Mouse (Mus musculus) limb, embryonic 15.5 days (tissue): ENCODE measurements at regions not wholly inside any gene's neighbourhood (a gene's known extent, or its start where the extent isn't known, plus 50 kb on each side); places are given as distances from the start of the nearest gene placed in this dataset.
"Not testable (repeated sequence)": the region's sequence is repeated elsewhere in the genome, so short reads cannot be mapped to it uniquely, and the experiment has no call there.

Source experiments
- ATAC-seq: fragments of 200-750 bp; cut with Nextera tagmentation; 2 replicates; pipeline ENCODE4 v1.8.0; 2017; ENCODE audit warnings: low read depth, moderate TSS enrichment; ENCODE audit not compliant: insufficient number of reproducible peaks, low FRiP score, low TSS enrichment
- H3K27ac ChIP-seq: fragments of 300-500 bp; sonication (generic); 2 replicates; pipeline ENCODE4 v1.5.1; 2015; ENCODE audit warnings: moderate library complexity, mild to moderate bottlenecking, inconsistent platforms
- H3K27me3 ChIP-seq: fragments of 300-500 bp; sonication (generic); 2 replicates; pipeline ENCODE4 v1.6.1; 2015; ENCODE audit warnings: inconsistent platforms
- H3K36me3 ChIP-seq: fragments of 300-500 bp; sonication (generic); 2 replicates; pipeline ENCODE4 v1.6.1; 2015; ENCODE audit warnings: inconsistent platforms
- H3K4me1 ChIP-seq: fragments of 300-500 bp; sonication (generic); 2 replicates; pipeline ENCODE4 v1.6.1; 2015; ENCODE audit warnings: inconsistent platforms
- H3K4me2 ChIP-seq: fragments of 300-500 bp; sonication (generic); 2 replicates; pipeline ENCODE4 v1.6.1; 2015; ENCODE audit warnings: mild to moderate bottlenecking, inconsistent platforms
- H3K4me3 ChIP-seq: fragments of 300-500 bp; sonication (generic); 2 replicates; pipeline ENCODE4 v1.5.1; 2015; ENCODE audit warnings: mild to moderate bottlenecking, inconsistent platforms
- H3K9ac ChIP-seq: fragments of 300-500 bp; sonication (generic); 2 replicates; pipeline ENCODE4 v1.6.1; 2015; ENCODE audit warnings: inconsistent platforms
- H3K9me3 ChIP-seq: fragments of 300-500 bp; sonication (generic); 2 replicates; pipeline ENCODE4 v1.6.1; 2016; ENCODE audit warnings: inconsistent platforms
- WGBS: fragments of 180-500 bp; shearing (Covaris S2); methylation state at CpG from one replicate; pipeline ENCODE4 v1.1.7; 2015; 5-methylcytosine and 5-hydroxymethylcytosine counted together

DNA sequence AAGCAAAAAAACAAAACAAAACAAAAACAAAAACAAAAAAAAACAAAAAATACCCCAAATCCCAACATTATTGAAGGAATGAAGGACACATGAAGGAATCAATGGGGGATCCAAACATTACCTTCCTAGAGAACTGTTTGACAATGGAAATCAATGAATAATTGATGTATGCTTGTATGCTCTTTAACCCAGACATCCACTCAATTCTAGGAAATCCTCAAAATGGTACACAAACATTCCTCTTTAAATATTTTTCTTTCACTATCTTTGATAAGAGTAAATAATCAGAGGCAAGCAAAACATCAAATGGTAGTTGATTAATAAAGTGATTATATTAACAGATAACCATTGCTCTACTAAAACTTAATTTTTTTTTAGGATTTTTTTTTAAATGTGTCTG, 118.9 kb upstream of the Trim24 start:
- no peaks in the 10 kb centered on the region for H3K27me3 ChIP-seq
- H3K4me3 ChIP-seq, result no peak overlapping the region
- no peak for ATAC-seq
- H3K36me3 ChIP-seq, result no peaks in the 10 kb centered on the region
- no peak overlapping the region for H3K9ac ChIP-seq
- H3K27ac ChIP-seq, result no peak overlapping the region
- no peaks in the 10 kb centered on the region for H3K4me1 ChIP-seq
- no peak overlapping the region for H3K4me2 ChIP-seq
- H3K9me3 ChIP-seq, result no peaks in the 10 kb centered on the region

DNA sequence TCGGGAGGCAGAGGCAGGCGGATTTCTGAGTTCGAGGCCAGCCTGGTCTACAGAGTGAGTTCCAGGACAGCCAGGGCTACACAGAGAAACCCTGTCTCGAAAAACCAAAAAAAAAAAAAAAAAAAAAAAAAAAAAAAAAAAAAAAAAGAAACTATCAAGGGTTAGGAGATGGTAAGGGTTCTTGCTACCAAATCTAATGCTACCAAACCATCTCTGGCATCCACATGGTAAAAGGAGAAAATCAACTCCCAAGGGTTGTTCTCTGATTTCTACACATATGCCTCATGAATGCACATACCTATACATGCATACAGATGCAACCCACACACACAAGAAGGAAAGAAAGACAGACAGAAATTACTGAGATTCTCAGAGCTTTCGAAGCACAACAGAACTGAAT, 109.6 kb upstream of the Trim24 start:
- H3K36me3 ChIP-seq, H3K9ac ChIP-seq, H3K4me2 ChIP-seq, H3K4me3 ChIP-seq, H3K27ac ChIP-seq, H3K4me1 ChIP-seq, H3K27me3 ChIP-seq, ATAC-seq, H3K9me3 ChIP-seq: not testable (repeated sequence)
- 89% methylated on average over 4 of the region's 5 CpGs for WGBS

DNA sequence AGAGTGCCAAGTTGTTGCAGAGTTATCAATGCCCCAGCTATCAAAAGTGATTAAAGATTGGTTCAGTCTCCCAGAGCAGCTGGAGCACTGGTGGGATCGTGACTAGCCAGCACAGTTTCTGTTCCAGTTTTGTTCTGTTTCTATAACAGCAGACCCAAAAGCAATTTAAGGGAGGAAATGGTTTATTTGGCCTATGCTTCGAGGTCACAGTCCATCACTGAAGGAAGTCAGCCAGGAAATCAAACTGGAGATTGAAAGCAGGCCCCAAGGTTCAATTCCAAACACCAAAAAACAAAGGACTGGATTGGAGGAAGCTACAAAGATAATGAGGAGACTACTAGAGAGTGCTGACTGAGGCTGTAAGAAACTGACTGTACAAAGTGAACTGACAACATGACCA, 107.6 kb upstream of the Trim24 start:
- no peak overlapping the region for H3K4me3 ChIP-seq
- ATAC-seq, result no peak
- no peak overlapping the region for H3K9ac ChIP-seq
- H3K36me3 ChIP-seq, result no peaks in the 10 kb centered on the region
- H3K27me3 ChIP-seq, result no peaks in the 10 kb centered on the region
- H3K4me2 ChIP-seq, result no peak overlapping the region
- H3K27ac ChIP-seq, result no peak overlapping the region
- WGBS, result 48% methylated on average over 2 of the region's 2 CpGs
- H3K9me3 ChIP-seq, result no peaks in the 10 kb centered on the region
- no peaks in the 10 kb centered on the region for H3K4me1 ChIP-seq

DNA sequence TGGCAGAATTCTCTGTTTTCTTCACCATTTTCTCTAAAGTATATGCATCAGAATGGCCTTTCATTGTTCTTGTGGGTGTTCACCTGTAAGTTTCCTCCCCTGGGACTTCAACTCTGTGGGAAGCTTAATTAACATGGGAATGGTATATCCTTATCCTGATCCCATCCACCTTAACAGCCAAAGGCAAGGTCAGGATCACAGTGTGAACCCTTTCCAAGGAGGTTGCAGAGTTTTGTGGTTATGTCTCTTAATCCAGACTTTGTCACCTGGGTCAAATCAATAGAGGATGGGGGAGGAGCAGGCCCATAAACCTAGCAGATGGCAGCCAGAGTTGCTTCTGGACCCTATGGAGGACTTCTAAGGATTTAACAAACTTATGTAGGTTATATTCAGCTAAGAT, 102.9 kb upstream of the Trim24 start:
- no peaks in the 10 kb centered on the region for H3K9me3 ChIP-seq
- no peak overlapping the region for H3K27ac ChIP-seq
- H3K4me2 ChIP-seq, result no peak overlapping the region
- H3K9ac ChIP-seq, result no peak overlapping the region
- ATAC-seq, result no peak
- H3K4me1 ChIP-seq, result no peaks in the 10 kb centered on the region
- H3K27me3 ChIP-seq, result no peaks in the 10 kb centered on the region
- no peak overlapping the region for H3K4me3 ChIP-seq
- no peaks in the 10 kb centered on the region for H3K36me3 ChIP-seq

DNA sequence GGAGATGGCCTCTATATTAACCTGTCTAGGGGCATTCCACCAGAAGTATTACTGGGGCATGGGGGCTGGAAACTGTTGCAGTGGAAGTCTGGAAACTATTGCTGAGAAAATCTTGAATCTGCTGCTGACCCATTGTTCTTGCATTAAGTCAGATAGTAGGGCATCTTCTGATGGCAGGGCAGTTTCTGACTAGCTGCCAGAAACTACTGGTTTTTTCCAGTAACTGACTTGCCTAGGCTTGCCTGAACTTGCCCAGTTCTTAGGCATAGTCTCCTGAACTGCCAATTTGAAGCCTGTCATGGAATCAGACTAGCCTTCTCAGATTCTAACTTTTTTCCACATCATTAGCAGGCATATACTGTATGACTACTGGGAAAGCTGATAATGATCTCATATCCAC, 97.3 kb upstream of the Trim24 start:
- H3K4me1 ChIP-seq, result no peaks in the 10 kb centered on the region
- H3K4me3 ChIP-seq, result no peak overlapping the region
- no peaks in the 10 kb centered on the region for H3K9me3 ChIP-seq
- no peaks in the 10 kb centered on the region for H3K27me3 ChIP-seq
- H3K27ac ChIP-seq, result no peak overlapping the region
- no peak overlapping the region for H3K4me2 ChIP-seq
- no peaks in the 10 kb centered on the region for H3K36me3 ChIP-seq
- ATAC-seq, result no peak
- no peak overlapping the region for H3K9ac ChIP-seq

DNA sequence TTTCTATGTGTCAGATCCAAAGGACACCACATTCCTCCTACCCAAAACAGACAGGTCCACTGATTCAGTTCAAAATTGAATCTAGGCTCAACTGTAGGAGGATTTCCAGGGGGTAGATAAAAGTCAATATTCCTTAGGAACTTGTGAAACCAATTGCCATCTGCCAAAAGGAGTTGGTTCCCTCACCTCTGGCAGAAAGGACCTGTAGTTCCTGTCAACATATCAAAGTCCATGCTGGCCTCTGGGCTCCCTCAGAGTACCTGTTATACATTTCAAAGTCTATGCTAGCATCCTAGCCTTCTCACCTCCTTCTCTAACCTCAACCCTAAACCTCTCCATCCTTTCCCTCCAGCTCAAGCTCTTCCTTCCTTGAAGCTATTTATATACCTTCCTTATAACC, 95.5 kb upstream of the Trim24 start:
- no peak overlapping the region for H3K4me3 ChIP-seq
- ATAC-seq, result no peak

DNA sequence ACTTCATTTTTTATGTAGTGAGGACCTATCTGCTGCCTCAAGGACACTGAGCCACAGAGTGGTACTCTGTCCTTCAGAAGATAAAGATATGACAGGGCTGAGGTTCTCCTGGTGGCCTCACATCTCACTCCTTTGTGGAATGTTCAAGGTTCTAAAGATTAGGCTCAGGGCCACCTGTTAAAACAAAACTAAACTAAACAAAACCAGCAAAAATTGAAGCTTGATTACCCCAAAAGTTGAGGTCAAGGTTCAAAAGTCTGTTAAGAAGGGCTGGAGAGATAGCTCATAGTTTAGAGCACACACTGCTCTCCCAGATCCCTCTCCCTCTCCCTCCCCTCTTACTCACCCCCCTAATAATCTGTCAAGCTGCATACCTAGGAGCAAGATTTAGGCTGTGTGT, 90.7 kb upstream of the Trim24 start:
- no peak overlapping the region for H3K4me3 ChIP-seq
- no peaks in the 10 kb centered on the region for H3K36me3 ChIP-seq

More for the DNA sequence above, 95.5 kb upstream of the Trim24 start:
- H3K4me1 ChIP-seq, result no peaks in the 10 kb centered on the region
- H3K9me3 ChIP-seq, result no peaks in the 10 kb centered on the region
- no peak overlapping the region for H3K4me2 ChIP-seq
- H3K36me3 ChIP-seq, result no peaks in the 10 kb centered on the region
- no peak overlapping the region for H3K27ac ChIP-seq
- H3K9ac ChIP-seq, result no peak overlapping the region
- no peaks in the 10 kb centered on the region for H3K27me3 ChIP-seq

DNA sequence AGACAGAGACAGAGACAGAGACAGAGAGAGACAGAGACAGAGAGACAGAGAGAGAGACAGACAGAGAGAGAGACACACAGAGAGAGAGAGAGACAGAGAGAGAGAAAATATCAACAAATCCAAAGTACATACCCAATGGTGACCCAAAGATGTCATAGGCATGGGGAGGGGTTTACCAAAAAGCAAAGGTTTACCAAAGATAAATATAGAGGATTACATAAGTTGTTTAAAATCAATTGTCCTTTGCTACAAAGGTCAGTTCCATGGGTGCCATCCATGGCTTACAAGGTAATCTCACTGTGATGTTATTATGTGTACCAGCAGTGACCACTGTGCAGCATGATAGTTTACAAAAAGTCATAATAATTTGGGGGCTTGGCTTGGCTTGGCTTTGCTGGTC, 88.7 kb upstream of the Trim24 start:
- Histone ChIP-seq H3K9me3 (no peaks in the 10 kb centered on the region), H3K9ac (no peak overlapping the region), H3K4me3 (no peak overlapping the region), H3K27me3 (no peaks in the 10 kb centered on the region), H3K4me2 (no peak overlapping the region), H3K27ac (no peak overlapping the region), H3K36me3 (no peaks in the 10 kb centered on the region), H3K4me1 (no peaks in the 10 kb centered on the region)
- no peak for ATAC-seq

More for the DNA sequence above, 90.7 kb upstream of the Trim24 start:
- Histone ChIP-seq H3K9ac (no peak overlapping the region), H3K4me2 (no peak overlapping the region), H3K9me3 (no peaks in the 10 kb centered on the region), H3K4me1 (no peaks in the 10 kb centered on the region), H3K27ac (no peak overlapping the region), H3K27me3 (no peaks in the 10 kb centered on the region)
- ATAC-seq, result no peak

DNA sequence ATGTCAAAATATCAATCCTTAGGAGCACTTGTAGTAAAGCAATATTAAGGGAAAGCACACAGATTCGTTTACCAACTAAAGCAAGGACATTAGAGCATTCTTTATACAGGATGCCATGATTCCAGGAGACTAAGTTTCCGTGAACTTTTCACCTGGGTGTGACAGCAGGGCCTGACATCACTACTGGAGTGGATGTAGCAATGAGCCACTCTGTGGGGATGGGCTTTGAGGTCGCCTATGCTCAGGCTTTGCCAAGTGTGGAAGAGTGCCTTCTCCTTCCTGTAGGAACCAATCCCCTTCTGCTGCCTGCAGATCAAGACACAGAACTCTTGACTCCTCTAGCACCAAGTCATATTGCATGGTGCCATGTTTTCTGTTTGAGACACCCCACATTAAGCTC, 85.3 kb upstream of the Trim24 start:
- not testable (repeated sequence) for H3K36me3 ChIP-seq, ATAC-seq, H3K27me3 ChIP-seq, H3K4me1 ChIP-seq, H3K4me3 ChIP-seq, H3K9ac ChIP-seq, H3K9me3 ChIP-seq, H3K27ac ChIP-seq, H3K4me2 ChIP-seq
- 86% methylated on average over 3 of the region's 3 CpGs for WGBS

DNA sequence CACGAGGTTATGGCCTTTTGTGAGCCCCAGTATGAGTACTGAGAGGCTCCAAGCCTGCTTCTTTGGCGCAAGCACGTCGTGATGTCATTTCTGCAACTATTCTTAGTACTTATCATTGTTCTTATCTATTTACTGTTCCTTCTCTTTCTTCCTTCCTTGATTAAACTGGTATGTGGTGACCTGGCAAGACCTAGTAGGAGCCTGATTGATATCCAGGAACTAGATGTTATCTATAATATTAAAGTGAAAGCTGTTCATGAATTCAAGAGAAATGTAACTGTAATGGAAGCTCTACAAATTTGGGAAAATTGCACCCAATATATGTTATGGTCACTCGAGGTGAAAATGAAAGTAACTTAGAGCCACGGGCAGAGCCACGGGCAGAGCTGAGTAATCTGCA, 84.9 kb upstream of the Trim24 start:
- Histone ChIP-seq H3K4me1 (no peaks in the 10 kb centered on the region), H3K4me3 (no peak overlapping the region), H3K27ac (no peak overlapping the region), H3K9ac (no peak overlapping the region), H3K9me3 (no peaks in the 10 kb centered on the region), H3K36me3 (no peaks in the 10 kb centered on the region), H3K27me3 (no peaks in the 10 kb centered on the region), H3K4me2 (no peak overlapping the region)
- 85% methylated on average over 7 of the region's 7 CpGs for WGBS
- no peak for ATAC-seq

DNA sequence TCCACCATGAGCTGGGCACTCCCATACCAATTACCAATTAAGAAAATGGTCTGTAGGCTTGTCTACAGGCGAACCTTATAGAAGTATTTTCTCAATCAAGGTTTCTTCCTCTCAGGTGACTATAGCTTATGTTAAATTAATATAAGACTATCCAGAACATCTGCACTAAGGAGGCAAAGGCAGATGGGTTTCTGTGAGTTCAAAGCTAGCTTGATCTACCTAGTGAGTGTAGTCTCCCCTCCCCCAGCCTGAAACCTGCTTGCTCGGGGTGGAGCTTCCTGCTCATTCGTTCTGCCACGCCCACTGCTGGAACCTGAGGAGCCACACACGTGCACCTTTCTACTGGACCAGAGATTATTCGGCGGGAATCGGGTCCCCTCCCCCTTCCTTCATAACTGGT, 82.8 kb upstream of the Trim24 start:
- H3K36me3 ChIP-seq, ATAC-seq, H3K9ac ChIP-seq, H3K9me3 ChIP-seq, H3K4me3 ChIP-seq, H3K27ac ChIP-seq, H3K27me3 ChIP-seq, H3K4me2 ChIP-seq, H3K4me1 ChIP-seq: not testable (repeated sequence)
- 79% methylated on average over 4 of the region's 8 CpGs for WGBS

DNA sequence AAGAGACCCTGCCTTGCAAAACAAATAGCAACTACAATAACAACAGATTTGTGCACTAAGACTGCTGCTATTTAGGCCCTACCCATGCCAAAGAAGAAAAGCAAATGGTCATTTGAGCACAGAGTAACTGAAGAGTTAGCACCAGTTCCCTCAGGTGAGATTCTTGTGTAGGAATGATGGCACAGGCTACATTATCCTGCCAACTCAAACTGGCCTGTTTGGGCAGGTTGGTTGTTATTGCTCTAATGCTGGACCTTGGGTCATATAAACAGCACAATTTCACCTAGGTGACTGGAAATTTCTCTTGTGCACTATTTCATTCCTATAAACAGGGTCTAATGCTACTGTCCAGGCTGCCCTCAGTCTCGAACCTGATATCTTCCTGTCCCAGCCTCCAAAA, 79.7 kb upstream of the Trim24 start:
- H3K4me3 ChIP-seq, result no peak overlapping the region
- H3K9me3 ChIP-seq, result no peaks in the 10 kb centered on the region
- H3K27me3 ChIP-seq, result no peaks in the 10 kb centered on the region
- ATAC-seq, result no peak
- no peaks in the 10 kb centered on the region for H3K4me1 ChIP-seq
- H3K36me3 ChIP-seq, result no peaks in the 10 kb centered on the region
- 86% methylated on average over 1 of the region's 1 CpGs for WGBS
- H3K27ac ChIP-seq, result no peak overlapping the region
- H3K4me2 ChIP-seq, result no peak overlapping the region
- H3K9ac ChIP-seq, result no peak overlapping the region

DNA sequence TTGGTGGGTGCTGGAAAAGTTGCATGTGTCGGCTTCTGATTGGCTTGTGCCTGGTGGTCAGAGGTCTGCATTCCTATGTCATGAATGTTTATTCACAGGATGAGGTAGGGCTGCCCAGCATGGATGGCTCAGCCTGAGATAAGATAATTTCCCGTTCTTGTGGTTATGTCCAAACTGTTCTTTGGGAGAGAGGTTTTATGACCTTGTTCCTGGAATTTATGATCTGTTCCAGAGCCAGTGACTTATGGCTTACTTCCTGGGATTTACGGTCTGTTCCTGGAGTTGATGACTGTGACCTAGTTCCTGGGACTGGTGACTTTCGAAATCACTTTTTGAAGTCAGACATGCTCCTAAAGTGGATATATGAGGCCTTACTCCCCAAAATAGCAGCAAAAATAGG, 76.4 kb upstream of the Trim24 start:
- no peak for ATAC-seq
- Histone ChIP-seq H3K9ac (no peak overlapping the region), H3K4me3 (no peak overlapping the region), H3K4me2 (no peak overlapping the region), H3K27ac (no peak overlapping the region), H3K4me1 (no peaks in the 10 kb centered on the region), H3K9me3 (no peaks in the 10 kb centered on the region), H3K27me3 (no peaks in the 10 kb centered on the region), H3K36me3 (no peaks in the 10 kb centered on the region)
- 33% methylated on average over 4 of the region's 4 CpGs for WGBS

DNA sequence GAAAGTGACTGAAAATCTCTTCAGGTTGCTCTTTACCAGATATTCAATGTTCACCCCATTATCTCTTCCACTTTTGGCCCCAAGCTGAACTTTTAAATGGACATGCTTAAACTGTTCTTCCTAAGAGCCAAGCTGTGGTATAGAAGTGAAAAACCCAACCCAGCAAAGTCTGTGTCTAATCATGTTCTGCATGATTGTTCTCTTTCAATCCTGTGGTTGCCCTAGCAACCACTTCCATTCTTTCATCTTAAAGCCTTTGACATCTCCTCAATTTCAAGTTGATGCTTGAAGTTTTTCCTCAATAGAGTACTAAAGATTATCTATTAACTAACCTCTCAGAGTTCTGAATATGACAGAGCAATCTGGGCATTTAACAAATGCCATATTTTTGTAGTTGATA, 75.6 kb upstream of the Trim24 start:
- no peaks in the 10 kb centered on the region for H3K4me1 ChIP-seq
- H3K4me2 ChIP-seq, result no peak overlapping the region
- no peaks in the 10 kb centered on the region for H3K27me3 ChIP-seq
- H3K27ac ChIP-seq, result no peak overlapping the region
- H3K4me3 ChIP-seq, result no peak overlapping the region
- no peaks in the 10 kb centered on the region for H3K9me3 ChIP-seq
- ATAC-seq, result no peak
- no peak overlapping the region for H3K9ac ChIP-seq
- H3K36me3 ChIP-seq, result no peaks in the 10 kb centered on the region
